Mouse (Mus musculus): ENCODE measurements around the gene Rab11a. TPM values are rescaled to one million over a fixed set of nuclear protein-coding genes. Genes with fewer than 3 reads are reported as not detected.
A peak's percentile ranks its signal among the peaks of the same experiment; 100 is the strongest.
"Not testable (repeated sequence)": the region's sequence is repeated elsewhere in the genome, so short reads cannot be mapped to it uniquely, and the experiment has no call there.

Gene Rab11a
- total RNA-seq, 4 experiments from 2014 or later = 96.3 to 105 (median 102) TPM

DNA sequence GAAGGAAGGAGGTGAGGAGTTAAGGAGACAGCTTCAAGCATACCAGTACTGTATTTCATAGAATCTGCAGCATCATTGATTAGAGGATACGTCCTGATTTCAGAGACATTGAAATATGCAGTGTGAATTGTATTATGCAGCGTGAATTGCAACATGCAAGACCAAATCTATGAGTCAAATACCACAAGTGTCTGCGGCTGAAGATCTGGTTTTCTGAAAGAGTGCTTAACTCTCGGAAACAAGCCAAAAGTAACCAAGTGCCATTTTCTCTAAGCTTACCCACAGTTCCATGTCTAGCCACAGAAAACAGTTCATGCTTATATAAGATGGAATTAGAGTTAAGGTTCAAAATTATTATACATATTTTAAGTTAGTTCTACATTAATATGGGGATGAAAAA lies 10.2 kb upstream of the Rab11a start:
- DNase-seq (ENCODE audit: low spot score in 2 of 2) = no peak

- DNase-seq (ENCODE audit: low spot score in 2 of 2) = no peak
These were observed 4.9 kb upstream of the Rab11a start for GRCm38 (mm10) chr9:64742453-64742852.

- DNase-seq (ENCODE audit: low spot score in 2 of 2) = no peak
These were observed 1.4 kb upstream of the Rab11a start for GRCm38 (mm10) chr9:64739001-64739400.

GRCm38 (mm10) chr9:64736639-64737405 lies 736 bp downstream of the Rab11a start:
- peak; percentile 19 to 24 for DNase-seq (ENCODE audit: low spot score in 2 of 2)

DNA sequence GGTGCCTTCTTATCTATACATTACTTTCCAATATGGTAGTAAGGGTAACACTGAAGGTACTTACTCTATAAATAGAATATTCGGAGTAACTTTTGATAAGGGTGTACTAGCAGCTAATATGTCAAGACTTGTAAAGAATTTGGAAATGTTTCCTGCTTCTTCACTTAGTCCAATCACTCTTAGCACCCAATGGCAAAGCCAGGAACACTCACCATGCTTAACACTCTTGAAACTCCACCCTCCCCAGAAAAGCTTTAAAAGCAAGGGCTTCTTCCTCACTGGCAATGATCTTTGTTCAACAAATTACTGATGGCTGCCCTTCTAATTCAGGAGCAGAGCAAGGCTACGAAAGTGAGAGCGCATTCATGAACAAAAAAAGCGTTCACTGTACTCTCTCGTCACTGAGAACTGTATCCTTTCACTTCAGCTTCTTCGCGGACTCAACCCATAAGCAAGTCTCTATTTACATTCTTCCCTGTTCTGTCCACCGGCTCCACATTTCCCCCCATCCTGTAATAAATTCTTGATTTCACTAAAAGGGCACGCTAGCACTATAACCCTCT lies 1.4 kb downstream of the Rab11a start:
- DNase-seq (ENCODE audit: low spot score in 2 of 2) = no peak

- not testable (repeated sequence) for DNase-seq (ENCODE audit: low spot score in 2 of 2)
These were observed 2.6 kb downstream of the Rab11a start for GRCm38 (mm10) chr9:64734992-64735391.

DNA sequence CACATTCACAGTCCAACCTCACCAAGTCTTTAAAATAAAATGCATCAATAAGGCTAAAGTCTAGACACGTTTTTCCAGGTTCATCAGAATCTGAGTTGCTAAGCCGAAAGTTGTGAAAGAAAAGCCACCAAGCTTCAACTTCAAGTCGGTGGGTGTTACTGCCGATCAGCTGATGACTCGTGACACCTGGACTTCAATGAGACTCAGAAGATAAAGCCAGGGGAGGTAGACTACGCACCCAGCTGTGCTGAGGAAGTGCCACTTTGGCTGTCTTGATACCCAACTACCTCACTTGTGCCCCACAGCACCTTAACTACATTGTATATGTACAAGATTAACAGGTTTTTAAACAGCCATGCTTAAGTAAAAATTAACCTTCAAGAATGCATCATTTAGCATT lies 3.4 kb downstream of the Rab11a start:
- DNase-seq (ENCODE audit: low spot score in 2 of 2) = no peak

DNA sequence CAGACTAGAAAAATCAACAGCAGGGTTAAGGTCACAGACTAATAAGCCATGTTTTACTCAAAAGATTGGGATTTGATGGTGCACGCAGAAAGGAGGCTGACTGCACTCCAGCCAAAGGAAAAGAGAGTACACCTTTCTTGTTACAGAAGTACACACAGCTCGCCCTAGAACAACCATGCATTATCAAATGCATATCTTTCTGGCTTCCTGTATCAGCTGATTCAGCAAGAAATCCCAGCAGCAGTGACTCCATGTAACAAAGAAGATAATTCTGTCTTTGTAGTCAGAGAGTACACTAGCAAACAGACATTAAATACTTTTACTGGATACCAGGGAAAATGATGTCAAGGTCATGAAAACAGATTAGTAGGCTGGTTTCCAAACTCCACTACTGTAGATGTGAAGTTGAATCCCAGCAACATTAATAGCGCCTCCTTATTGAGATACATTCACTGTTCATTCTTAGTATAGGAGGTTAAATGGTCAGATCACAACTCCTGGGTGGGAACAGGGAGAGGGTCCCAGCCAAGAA lies 6.5 kb downstream of the Rab11a start:
- no peak for DNase-seq (ENCODE audit: low spot score in 2 of 2)

- no peak for DNase-seq (ENCODE audit: low spot score in 2 of 2)
These were observed 11.1 kb downstream of the Rab11a start for GRCm38 (mm10) chr9:64726454-64726853.

- DNase-seq (ENCODE audit: low spot score in 2 of 2) = no peak
These were observed 17.9 kb downstream of the Rab11a start for GRCm38 (mm10) chr9:64719526-64720163.

DNA sequence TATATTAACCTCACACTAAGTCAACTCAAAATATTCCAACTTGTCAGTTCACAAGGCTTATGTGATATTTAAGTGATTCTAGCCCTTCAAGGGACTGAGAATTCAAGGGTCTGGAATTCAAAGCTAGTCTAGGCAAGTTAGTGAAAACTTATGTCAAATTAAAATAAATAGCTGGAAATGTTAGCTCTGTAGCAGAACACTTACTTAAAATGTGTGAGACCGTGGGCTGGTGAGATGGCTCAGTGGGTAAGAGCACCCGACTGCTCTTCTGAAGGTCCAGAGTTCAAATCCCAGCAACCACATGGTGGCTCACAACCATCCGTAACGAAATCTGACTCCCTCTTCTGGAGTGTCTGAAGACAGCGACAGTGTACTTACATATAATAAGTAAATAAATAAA lies 27.3 kb downstream of the Rab11a start:
- not testable (repeated sequence) for DNase-seq (ENCODE audit: low spot score in 2 of 2)

DNA sequence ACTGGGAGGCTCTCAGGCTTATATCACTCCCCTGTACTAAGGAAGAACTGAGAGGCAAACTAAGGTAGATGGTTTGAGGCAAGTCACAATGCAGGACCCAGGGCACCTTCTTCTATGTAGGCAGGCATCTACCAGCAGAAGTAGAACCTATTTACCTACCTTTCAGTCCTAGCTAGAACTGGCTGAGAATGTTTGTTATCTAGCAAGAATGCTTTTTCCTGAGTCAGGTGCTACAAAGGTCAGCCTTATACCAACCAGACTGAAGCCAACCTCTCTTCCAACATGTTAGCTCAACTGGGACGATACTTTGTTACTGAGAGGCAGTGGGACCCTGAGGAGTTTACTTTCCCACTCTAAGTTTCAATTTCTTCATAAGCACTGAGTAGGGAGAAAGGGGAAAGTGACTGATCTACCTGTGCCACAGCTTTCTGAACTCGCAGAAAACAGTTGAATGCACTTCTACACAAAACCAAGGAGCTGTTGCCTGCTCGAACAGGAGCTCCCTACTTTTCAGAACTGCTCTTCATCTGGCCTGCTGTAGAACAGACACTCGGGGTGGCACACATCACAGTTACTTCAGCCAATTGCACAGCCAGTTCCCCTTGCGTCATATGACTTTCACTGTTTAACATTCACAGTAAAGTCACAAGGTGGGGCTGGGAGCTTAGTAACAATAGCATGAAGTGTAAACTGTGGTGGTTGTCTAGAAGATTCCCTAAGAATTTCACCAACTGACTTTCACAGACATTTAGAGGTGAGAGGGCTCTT lies 33.3 kb downstream of the Rab11a start:
- no peak for DNase-seq (ENCODE audit: low spot score in 2 of 2)

GRCm38 (mm10) chr9:64703420-64703965 lies 34.1 kb downstream of the Rab11a start:
- no peak for DNase-seq (ENCODE audit: low spot score in 2 of 2)

DNA sequence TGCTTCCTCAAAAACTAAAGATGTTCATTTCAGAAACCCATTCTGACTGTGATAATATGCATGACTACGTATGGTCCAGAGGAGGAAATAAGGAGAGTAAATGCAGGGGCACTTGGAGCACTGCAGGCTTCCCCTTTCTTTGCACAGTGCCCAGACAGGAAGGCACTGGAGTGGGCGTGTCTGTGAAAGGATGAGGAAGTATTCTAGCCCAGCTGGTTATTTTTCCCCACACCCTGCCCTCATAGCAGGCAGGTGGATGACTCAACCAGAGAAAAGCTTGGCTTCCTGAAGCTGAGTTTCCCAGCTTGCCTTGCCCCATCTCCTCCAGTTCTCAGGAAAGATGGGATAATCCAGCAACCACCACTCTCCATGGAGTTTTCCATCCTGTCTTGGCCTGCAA lies 34.6 kb downstream of the Rab11a start:
- DNase-seq (ENCODE audit: low spot score in 2 of 2) = no peak

DNA sequence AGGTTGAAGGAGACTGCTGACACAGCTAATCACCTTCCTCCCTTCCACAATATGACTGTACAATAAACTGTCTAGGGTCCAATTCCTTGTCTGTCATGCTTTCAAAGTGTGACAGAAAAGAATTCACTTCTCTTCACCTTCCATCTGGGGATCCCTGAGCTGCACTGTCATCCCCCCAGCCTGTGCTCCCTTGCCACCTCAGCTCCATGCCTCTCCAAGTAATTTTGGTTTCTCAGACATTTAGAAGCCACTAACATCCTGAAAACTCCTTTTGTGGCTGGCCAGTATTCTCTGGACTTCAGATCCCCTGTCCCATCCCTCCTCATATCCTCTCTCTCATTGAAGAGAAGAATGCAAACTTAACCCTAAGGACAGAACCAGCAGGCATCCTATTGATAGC lies 35.2 kb downstream of the Rab11a start:
- DNase-seq (ENCODE audit: low spot score in 2 of 2) = no peak

DNA sequence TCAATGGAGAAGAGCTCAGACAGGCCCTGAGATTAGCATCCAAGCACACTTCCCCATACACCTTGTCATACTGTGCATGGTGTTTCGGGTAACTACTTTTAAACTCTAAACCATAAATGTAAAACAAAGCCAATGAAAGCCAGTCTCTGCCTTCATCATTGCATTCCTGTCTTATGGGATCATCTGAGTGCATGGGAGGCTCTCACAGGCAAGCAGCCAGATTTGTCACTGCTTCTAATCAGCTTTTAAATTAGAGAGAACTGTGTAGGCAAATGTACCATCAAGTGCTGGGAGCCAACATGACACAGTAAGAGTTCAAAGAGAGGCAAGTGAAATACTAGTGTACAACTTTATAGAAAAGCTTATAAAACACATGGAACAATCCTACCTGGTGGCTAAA lies 35.9 kb downstream of the Rab11a start:
- DNase-seq (ENCODE audit: low spot score in 2 of 2) = no peak

- DNase-seq (ENCODE audit: low spot score in 2 of 2) = no peak
These were observed 36.9 kb downstream of the Rab11a start for GRCm38 (mm10) chr9:64700451-64701311.

DNA sequence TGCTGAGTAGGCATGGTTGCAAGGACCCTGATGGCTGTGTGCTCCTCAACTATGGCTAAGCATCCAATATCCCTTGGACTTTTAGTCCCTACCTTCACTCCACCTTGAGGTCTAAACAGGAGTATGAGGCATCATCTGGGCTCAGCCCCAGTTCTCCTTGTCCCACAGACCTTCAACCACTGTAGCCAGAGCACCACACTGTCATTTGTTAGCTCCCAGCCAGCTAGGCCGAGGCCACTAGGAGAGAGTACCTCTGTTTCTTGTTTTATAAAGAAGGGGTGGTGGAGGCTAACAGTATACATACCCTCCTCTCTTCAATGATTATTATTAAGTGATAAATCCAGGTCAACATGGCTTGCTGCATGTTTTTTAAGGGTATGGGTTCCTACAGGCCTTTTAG lies 39.0 kb downstream of the Rab11a start:
- no peak for DNase-seq (ENCODE audit: low spot score in 2 of 2)

- DNase-seq (ENCODE audit: low spot score in 2 of 2) = no peak
These were observed 39.9 kb downstream of the Rab11a start for GRCm38 (mm10) chr9:64697677-64698076.

GRCm38 (mm10) chr9:64697006-64697405 lies 40.6 kb downstream of the Rab11a start:
- no peak for DNase-seq (ENCODE audit: low spot score in 2 of 2)

Data from gastrocnemius, adult 8-10 months (tissue).